Mouse (Mus musculus) left cerebral cortex, adult 2 months (tissue): ENCODE measurements at regions not wholly inside any gene's neighbourhood (a gene's known extent, or its start where the extent isn't known, plus 50 kb on each side); places are given as distances from the start of the nearest gene placed in this dataset.

Experiments used
- DNase-seq, 2 experiments: peaks; one replicate each; pipeline ENCODE4 v3.0.0; 2021 to 2022; ENCODE audit warnings: low spot score in 2 of 2, mixed read lengths in 1 of 2; ENCODE audit errors: extremely low spot score in 1 of 2
- H3K27ac ChIP-seq: fragments of 200-600 bp; 2 replicates; pipeline ENCODE4 v1.8.1; 2022
- H3K4me3 ChIP-seq: fragments of 200-600 bp; 2 replicates; pipeline ENCODE4 v1.8.1; 2022
- CTCF ChIP-seq: fragments of 200-600 bp; IDR thresholded peaks from 2 replicates; pipeline ENCODE4 v1.8.1; 2022; ENCODE audit warnings: antibody characterized with exemption, mild to moderate bottlenecking, moderate library complexity
- intact Hi-C: fragments of 180-260 bp; cut with DNase I; formaldehyde crosslinking; loops from one replicate; pipeline ENCODE4 v1.15.1; 2025

DNA sequence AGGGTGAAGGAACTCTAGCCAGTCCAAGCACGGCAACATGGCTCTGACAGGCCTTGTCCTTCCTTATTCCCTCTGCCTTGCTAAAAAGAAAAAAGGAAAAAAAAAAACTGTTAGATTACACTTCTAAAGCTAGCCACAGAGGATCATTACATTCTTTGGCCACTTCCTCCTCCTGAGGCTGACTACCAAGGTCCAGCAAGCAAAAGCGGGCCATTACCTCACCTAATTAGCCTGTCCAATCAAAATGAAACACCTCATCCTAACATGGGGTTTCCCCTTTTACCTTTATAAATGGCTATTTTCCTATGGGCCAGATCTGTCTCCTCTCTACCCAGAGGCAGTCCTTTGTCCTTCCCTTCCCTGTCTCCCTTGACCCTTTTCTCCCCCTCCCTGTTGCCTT, 102.2 kb downstream of the Pih1h3b start:
- Histone ChIP-seq H3K4me3 (no peak overlapping the region), H3K27ac (no peak overlapping the region)
- intact Hi-C loops, result no loop called here
- TF ChIP-seq CTCF, result no peak
- no peak for DNase-seq

GRCm38 (mm10) chrX:140165966-140166365, 103.3 kb downstream of the Pih1h3b start:
- intact Hi-C loops, result no loop called here
- no peak for TF ChIP-seq CTCF
- no peak overlapping the region for H3K4me3 ChIP-seq
- DNase-seq, result no peak
- H3K27ac ChIP-seq, result no peak overlapping the region

GRCm38 (mm10) chrX:140179850-140180249, 117.2 kb downstream of the Pih1h3b start:
- peak in 1 of 2 experiments; percentile 11 for DNase-seq
- no peak overlapping the region for H3K4me3 ChIP-seq
- no peak for TF ChIP-seq CTCF
- no peak overlapping the region for H3K27ac ChIP-seq
- intact Hi-C loops, result no loop called here

DNA sequence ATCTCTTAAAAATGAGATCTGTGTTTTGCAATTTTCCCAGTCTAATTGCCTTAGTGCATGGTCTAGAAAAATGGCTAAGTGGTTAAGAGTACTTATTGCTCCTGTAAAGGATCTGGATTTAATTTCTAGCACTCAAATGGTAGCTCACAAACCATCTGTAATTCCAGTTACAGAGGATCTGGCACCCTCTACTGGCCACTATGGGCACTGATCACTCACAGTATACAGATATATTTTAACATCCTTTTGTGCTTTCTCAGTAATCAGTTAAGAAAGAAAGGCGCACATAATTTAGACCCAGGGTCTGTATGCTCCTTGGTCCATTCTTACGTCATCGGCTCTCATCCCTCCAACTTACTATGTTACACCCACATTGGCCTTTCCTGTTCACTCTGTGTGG, 120.3 kb downstream of the Pih1h3b start:
- intact Hi-C loops, result no loop called here
- no peak for DNase-seq
- Histone ChIP-seq H3K27ac (no peak overlapping the region), H3K4me3 (no peak overlapping the region)
- TF ChIP-seq CTCF, result peak; percentile 44

- intact Hi-C loops, result no loop called here
- Histone ChIP-seq H3K4me3 (no peak overlapping the region), H3K27ac (no peak overlapping the region)
- no peak for TF ChIP-seq CTCF
- DNase-seq, result no peak
Measured at GRCm38 (mm10) chrX:140203676-140204075, 138.4 kb upstream of the Frmpd3 start.

GRCm38 (mm10) chrX:140208791-140209190, 133.3 kb upstream of the Frmpd3 start:
- TF ChIP-seq CTCF, result no peak
- H3K4me3 ChIP-seq, result no peak overlapping the region
- no peak for DNase-seq
- intact Hi-C loops, result no loop called here
- no peak overlapping the region for H3K27ac ChIP-seq

GRCm38 (mm10) chrX:140212644-140213361, 129.3 kb upstream of the Frmpd3 start:
- peak in 1 of 2 experiments; percentile 14 for DNase-seq
- intact Hi-C loops, result loop anchor here (5.0 kb wide), 1 partner anchor 216 kb away; the partner anchor contains the start of gene Rbm41
- no peak for TF ChIP-seq CTCF
- no peak overlapping the region for H3K27ac ChIP-seq
- H3K4me3 ChIP-seq, result no peak overlapping the region

DNA sequence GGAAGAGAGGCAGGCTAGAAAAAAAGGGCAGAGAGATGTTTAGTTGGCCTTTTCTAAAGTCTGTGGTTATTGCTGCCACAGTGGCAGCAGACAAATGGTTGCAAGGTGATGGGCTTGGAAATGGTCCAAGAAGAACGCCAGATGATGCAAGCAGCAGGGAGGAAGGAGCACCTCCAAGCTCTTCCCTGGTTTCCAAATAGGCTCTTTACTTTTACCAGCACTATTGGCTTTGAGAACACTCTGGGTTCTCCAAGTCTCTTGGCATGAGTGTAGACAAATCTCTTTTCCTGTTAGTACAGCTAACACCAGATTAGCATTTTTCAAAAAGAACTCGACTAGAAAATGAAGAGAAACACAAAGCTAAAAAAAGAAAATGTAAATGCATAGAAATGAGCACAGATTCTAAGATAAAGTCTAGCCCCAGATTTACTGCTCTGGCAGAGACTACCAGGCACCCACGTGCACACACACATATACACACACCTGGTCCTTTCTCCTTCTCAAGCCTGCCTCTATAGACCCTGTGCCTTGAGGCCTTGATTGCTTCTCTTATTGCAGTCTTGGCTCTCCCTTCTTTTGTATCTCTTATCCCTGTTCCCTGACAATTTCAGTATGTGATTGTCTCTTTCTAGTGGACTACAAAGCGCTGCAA, 127.7 kb upstream of the Frmpd3 start:
- DNase-seq, result no peak
- TF ChIP-seq CTCF, result no peak
- no peak overlapping the region for H3K4me3 ChIP-seq
- intact Hi-C loops, result loop anchor here (5.0 kb wide), 1 partner anchor 217 kb away; the partner anchor contains the start of gene Rbm41
- no peak overlapping the region for H3K27ac ChIP-seq

GRCm38 (mm10) chrX:140255790-140256189, 86.3 kb upstream of the Frmpd3 start:
- Histone ChIP-seq H3K4me3 (no peak overlapping the region), H3K27ac (no peak overlapping the region)
- no peak for DNase-seq
- TF ChIP-seq CTCF, result peak; percentile 27
- intact Hi-C loops, result no loop called here

GRCm38 (mm10) chrX:140269742-140270457, 72.2 kb upstream of the Frmpd3 start:
- H3K4me3 ChIP-seq, result no peak overlapping the region
- no peak for DNase-seq
- TF ChIP-seq CTCF, result no peak
- H3K27ac ChIP-seq, result no peak overlapping the region
- intact Hi-C loops, result no loop called here

GRCm38 (mm10) chrX:140277327-140277947, 64.6 kb upstream of the Frmpd3 start:
- DNase-seq, result peak in 1 of 2 experiments; percentile 41
- Histone ChIP-seq H3K4me3 (peak overlapping the region; percentile 50), H3K27ac (peak overlapping the region; percentile 19; the same call in 1 of the 2 replicates)
- TF ChIP-seq CTCF, result no peak
- intact Hi-C loops, result loop anchor here (5.0 kb wide), 1 partner anchor 280 kb away; the partner anchor contains the start of gene Rbm41
